Mouse (Mus musculus): ENCODE data around the gene Trim47. TPM values are rescaled to one million over a fixed set of nuclear protein-coding genes. Genes with fewer than 3 reads are reported as not detected.

The Trim47 gene
- total RNA-seq, 2 experiments from 2014 or later: 6.2 to 7.9 TPM

Other genes starting within 250 kb of the Trim47 start
- under 1 TPM in 1 of 2 experiments, not detected in 1; 0.41 TPM for gene Smim5, start 227.2 kb downstream of the Trim47 start, total RNA-seq (2021)
- gene Smim6, start 215.2 kb downstream of the Trim47 start, total RNA-seq (2021): not detected
- 10 to 100 TPM; 55.3 to 60.9 TPM for gene Sap30bp, start 193.9 kb downstream of the Trim47 start, total RNA-seq (2021)
- gene Recql5, start 193.7 kb downstream of the Trim47 start, total RNA-seq (2021): 10 to 100 TPM; 17.1 to 20.9 TPM
- 1 to 10 TPM; 4.7 to 4.8 TPM for gene Itgb4, start 152.5 kb downstream of the Trim47 start, total RNA-seq (2021)
- 10 to 100 TPM; 25.6 to 28.1 TPM for gene Galk1, start 114.5 kb downstream of the Trim47 start, total RNA-seq (2021)
- 100 to 1,000 TPM; 320 to 336 TPM for gene H3f3b, start 99.2 kb downstream of the Trim47 start, total RNA-seq (2021)
- gene Unk, start 96.9 kb downstream of the Trim47 start, total RNA-seq (2021): 10 to 100 TPM; 24.8 to 25.8 TPM
- gene Unc13d, start 49.2 kb downstream of the Trim47 start, total RNA-seq (2021): 1 to 10 TPM in 1 of 2 experiments, under 1 TPM in 1; 0.63 to 1.2 TPM
- gene Wbp2, start 40.2 kb downstream of the Trim47 start, total RNA-seq (2021): 100 to 1,000 TPM; 229 to 234 TPM
- 1 to 10 TPM; 6.2 to 6.6 TPM for gene Trim65, start 3.9 kb upstream of the Trim47 start, total RNA-seq (2021)
- 10 to 100 TPM; 52.2 to 54.6 TPM for gene Mrpl38, start 11.7 kb upstream of the Trim47 start, total RNA-seq (2021)
- 100 to 1,000 TPM in 1 of 2 experiments, 10 to 100 TPM in 1; 96.2 to 100 TPM for gene Fbf1, start 41.0 kb upstream of the Trim47 start, total RNA-seq (2021)
- gene Ten1, start 71.6 kb upstream of the Trim47 start, total RNA-seq (2021): 10 to 100 TPM; 44.8 to 50.9 TPM
- gene Acox1, start 71.8 kb upstream of the Trim47 start, total RNA-seq (2021): 100 to 1,000 TPM; 110 to 118 TPM
- gene Evpl, start 110.9 kb upstream of the Trim47 start, total RNA-seq (2021): under 1 TPM; 0.77 to 0.97 TPM
- gene Srp68, start 147.0 kb upstream of the Trim47 start, total RNA-seq (2021): 10 to 100 TPM; 52.5 to 56.3 TPM
- not detected for gene Galr2, start 153.7 kb upstream of the Trim47 start, total RNA-seq (2021)
- 10 to 100 TPM; 96.6 to 97.9 TPM for gene Exoc7, start 180.0 kb upstream of the Trim47 start, total RNA-seq (2021)
- gene Foxj1, start 208.2 kb upstream of the Trim47 start, total RNA-seq (2021): 1 to 10 TPM; 2.7 to 3.9 TPM

Data from left cerebral cortex, postnatal 10 days (tissue).